Mouse (Mus musculus): Measurements from ENCODE around the gene Axin2.

GRCm38 (mm10) chr11:108987705-108988104, 67.6 kb downstream of the Axin2 start:
- TF ChIP-seq CTCF (IDR thresholded peaks at IDR 0.05) (no peak), POLR2A (IDR thresholded peaks at IDR 0.05; ENCODE audit: insufficient read depth, low read depth, low read length) (no peak)

Measured in heart, adult 2 months (tissue).